ENCODE assay signal across 8 mouse cellular contexts in the genomic region with DNA sequence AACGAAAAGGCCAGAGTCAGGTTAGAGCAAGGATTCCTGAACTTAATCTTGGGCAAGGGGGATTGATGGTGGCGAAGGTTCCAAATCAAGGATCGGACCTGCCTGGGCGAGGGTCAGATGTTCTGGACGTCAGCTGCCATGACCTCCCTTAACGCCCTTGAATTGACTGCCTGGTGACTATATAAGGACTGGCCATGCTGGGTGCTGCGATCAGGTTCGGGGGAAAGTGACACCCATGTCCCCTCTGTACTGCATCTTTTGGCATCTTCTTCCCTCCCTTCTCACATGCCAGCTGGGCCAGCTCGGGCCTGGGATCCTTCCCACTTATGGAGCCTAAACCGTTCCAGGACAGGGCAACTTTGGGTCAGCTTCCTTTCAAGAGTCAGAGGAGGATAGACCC. TPM values are rescaled to one million over a fixed set of nuclear protein-coding genes. Genes with fewer than 3 reads are reported as not detected.
DNase-seq lines count a peak whose midpoint lies in the region; ATAC-seq lines count a peak whose summit lies in the region.

No protein-coding gene starts in this region.

- H3K9ac ChIP-seq in embryonic facial prominence, embryonic 15.5 days: peak overlapping the region; percentile 58
- H3K9ac ChIP-seq in midbrain, embryonic 12.5 days (replicated peaks): peak overlapping the region; percentile 79

- DNase-seq in heart, postnatal 4 days: peak; percentile 50
- DNase-seq in layer of hippocampus, adult 9-11 months: no peak
- no peak for DNase-seq in frontal cortex, adult 2 months (ENCODE audit: extremely low spot score in 1 of 2, low spot score in 1 of 2)
- no peak for DNase-seq in frontal cortex, postnatal 10 days (ENCODE audit: low spot score in 2 of 2)

- WGBS in embryonic facial prominence, embryonic 15.5 days: 4% methylated on average over 10 of the region's 10 CpGs
- WGBS in midbrain, embryonic 12.5 days: 9% methylated on average over 10 of the region's 10 CpGs

- H3K27me3 ChIP-seq in megakaryocyte, embryonic 14.5 days (replicated peaks): peaks cover 3% of the 10 kb centered on the region
- H3K27me3 ChIP-seq in embryonic facial prominence, embryonic 15.5 days: no peaks in the 10 kb centered on the region
- H3K27me3 ChIP-seq in midbrain, embryonic 12.5 days: no peaks in the 10 kb centered on the region

- no peaks in the 10 kb centered on the region for H3K9me3 ChIP-seq in megakaryocyte, embryonic 14.5 days
- H3K9me3 ChIP-seq in embryonic facial prominence, embryonic 15.5 days (replicated peaks): no peaks in the 10 kb centered on the region
- no peaks in the 10 kb centered on the region for H3K9me3 ChIP-seq in midbrain, embryonic 12.5 days

- H3K36me3 ChIP-seq in megakaryocyte, embryonic 14.5 days (replicated peaks; ENCODE audit: low read length): peaks cover 25% of the 10 kb centered on the region
- H3K36me3 ChIP-seq in embryonic facial prominence, embryonic 15.5 days: peaks cover 20% of the 10 kb centered on the region
- peaks cover 15% of the 10 kb centered on the region for H3K36me3 ChIP-seq in midbrain, embryonic 12.5 days

- no peak for ATAC-seq in megakaryocyte, adult 5-6 weeks (ENCODE audit: poor library complexity, severe bottlenecking)
- ATAC-seq in embryonic facial prominence, embryonic 15.5 days (ENCODE audit: insufficient number of reproducible peaks, low FRiP score, low TSS enrichment, low read depth): no peak
- no peak for ATAC-seq in midbrain, embryonic 12.5 days (ENCODE audit: low FRiP score, low read depth)

- peak overlapping the region; percentile 93 for H3K4me3 ChIP-seq in megakaryocyte, embryonic 14.5 days (replicated peaks)
- H3K4me3 ChIP-seq in embryonic facial prominence, embryonic 15.5 days (replicated peaks): peak overlapping the region; percentile 62
- H3K4me3 ChIP-seq in midbrain, embryonic 12.5 days: peak overlapping the region; percentile 71

- H3K27ac ChIP-seq in embryonic facial prominence, embryonic 15.5 days (replicated peaks): peak overlapping the region; percentile 98
- H3K27ac ChIP-seq in midbrain, embryonic 12.5 days (replicated peaks): no peak overlapping the region; the same call in 1 of the 2 replicates

- H3K4me1 ChIP-seq in megakaryocyte, embryonic 14.5 days: peaks cover 46% of the 10 kb centered on the region
- H3K4me1 ChIP-seq in embryonic facial prominence, embryonic 15.5 days: peaks cover 30% of the 10 kb centered on the region
- H3K4me1 ChIP-seq in midbrain, embryonic 12.5 days: peaks cover 25% of the 10 kb centered on the region

- peak overlapping the region; percentile 89 for H3K4me2 ChIP-seq in embryonic facial prominence, embryonic 15.5 days (replicated peaks)
- peak overlapping the region; percentile 94 for H3K4me2 ChIP-seq in midbrain, embryonic 12.5 days (replicated peaks)

RNA-seq across cellular contexts. Expression of a gene that starts 0.7 kb away (rescaled TPM):
- polyA plus RNA-seq in megakaryocyte, embryonic 14.5 days (2012; ENCODE audit: insufficient read depth, low replicate concordance): 3.5 TPM in 1 of 2 replicates, not detected in the other
- 3.7 and 5.6 TPM in 2 replicates for total RNA-seq in megakaryocyte, adult 5-6 weeks (2015)
- 3.8 and 5.0 TPM in 2 replicates for total RNA-seq in megakaryocyte, adult 5-6 weeks (2017)
- polyA plus RNA-seq in embryonic facial prominence, embryonic 15.5 days (2015; fragmentation: Nextera tagmentation; extraction: Ambion mirVana): 35.2 and 37.2 TPM in 2 replicates
- total RNA-seq in heart, postnatal 4 days (2021): 100 to 1,000 TPM; 213 to 221 TPM
- polyA plus RNA-seq in midbrain, embryonic 12.5 days (2016; fragmentation: Nextera tagmentation; extraction: Ambion mirVana): 11.0 and 13.5 TPM in 2 replicates
- 141 TPM in 2 replicates for polyA plus RNA-seq in frontal cortex, adult 2 months (2012; rRNA removed)

RNA-seq across cellular contexts. Expression of a gene that starts 1.6 kb away (rescaled TPM):
- 5.6 and 10.9 TPM in 2 replicates for polyA plus RNA-seq in megakaryocyte, embryonic 14.5 days (2012; ENCODE audit: insufficient read depth, low replicate concordance)
- 48.7 and 55.8 TPM in 2 replicates for total RNA-seq in megakaryocyte, adult 5-6 weeks (2015)
- total RNA-seq in megakaryocyte, adult 5-6 weeks (2017): 43.2 and 61.5 TPM in 2 replicates
- 116 and 121 TPM in 2 replicates for polyA plus RNA-seq in embryonic facial prominence, embryonic 15.5 days (2015; fragmentation: Nextera tagmentation; extraction: Ambion mirVana)
- total RNA-seq in heart, postnatal 4 days (2021): 100 to 1,000 TPM; 120 to 130 TPM
- polyA plus RNA-seq in midbrain, embryonic 12.5 days (2016; fragmentation: Nextera tagmentation; extraction: Ambion mirVana): 127 and 128 TPM in 2 replicates
- 79.4 and 83.3 TPM in 2 replicates for polyA plus RNA-seq in frontal cortex, adult 2 months (2012; rRNA removed)

RNA-seq across cellular contexts. Expression of a gene that starts 24.4 kb away (rescaled TPM):
- 19.9 and 33.8 TPM in 2 replicates for polyA plus RNA-seq in megakaryocyte, embryonic 14.5 days (2012; ENCODE audit: insufficient read depth, low replicate concordance)
- total RNA-seq in megakaryocyte, adult 5-6 weeks (2015): 6.6 and 6.8 TPM in 2 replicates
- total RNA-seq in megakaryocyte, adult 5-6 weeks (2017): 4.2 and 4.7 TPM in 2 replicates
- polyA plus RNA-seq in embryonic facial prominence, embryonic 15.5 days (2015; fragmentation: Nextera tagmentation; extraction: Ambion mirVana): 18.4 and 20.4 TPM in 2 replicates
- 1 to 10 TPM; 8.6 TPM for total RNA-seq in heart, postnatal 4 days (2021)
- polyA plus RNA-seq in midbrain, embryonic 12.5 days (2016; fragmentation: Nextera tagmentation; extraction: Ambion mirVana): 19.1 and 19.6 TPM in 2 replicates
- 7.9 and 9.0 TPM in 2 replicates for polyA plus RNA-seq in frontal cortex, adult 2 months (2012; rRNA removed)
